In genomic region chr8:70684291-70684690, GRCm38 (mm10) we compare ENCODE assay signal across 12 mouse cellular contexts. TPM values are rescaled to one million over a fixed set of nuclear protein-coding genes. Genes with fewer than 3 reads are reported as not detected.
A peak's percentile ranks its signal among the peaks of the same experiment; 100 is the strongest.
DNase-seq lines count a peak whose midpoint lies in the region; ATAC-seq lines count a peak whose summit lies in the region.
"Had no signal": no experiment of that assay in that cellular context is flagged by ENCODE, and none has a peak within 500 bp of the region (broad histone marks: within the 10 kb centered on the region; RNA-seq: fewer than 3 reads in every experiment).

No protein-coding gene starts in this region.

- H3K9me3 ChIP-seq in embryonic facial prominence, embryonic 11.5 days (replicated peaks; ENCODE audit: control insufficient read depth, low read length): no peaks in the 10 kb centered on the region

- peak; percentile 79 for DNase-seq in layer of hippocampus, adult 11-12 months (ENCODE audit: low spot score)
- no peak for DNase-seq in layer of hippocampus, postnatal 14 days (ENCODE audit: low spot score in 2 of 2)
- DNase-seq in embryonic facial prominence, embryonic 11.5 days (ENCODE audit: low spot score): no peak
- peak; percentile 84 to 91 for DNase-seq in left cerebral cortex, adult 9 months (ENCODE audit: low spot score in 2 of 2)
- peak; percentile 75 for DNase-seq in right cerebral cortex, postnatal 14 days
- no peak for DNase-seq in kidney, adult 18-20 months
- DNase-seq in ovary, postnatal 14 days (ENCODE audit: low spot score): no peak
- DNase-seq in urinary bladder, postnatal 10 days (ENCODE audit: low spot score): no peak
- DNase-seq: kidney, postnatal 36 days; lung, adult 18-20 months had no signal

- H3K4me1 ChIP-seq in embryonic facial prominence, embryonic 11.5 days (ENCODE audit: control insufficient read depth, insufficient read depth, low read length): peaks cover 4% of the 10 kb centered on the region

- no peak overlapping the region for H3K4me3 ChIP-seq in embryonic facial prominence, embryonic 11.5 days (ENCODE audit: low read depth, low read length)
- H3K4me3 ChIP-seq: myocyte had no signal

- H3K27ac ChIP-seq in embryonic facial prominence, embryonic 11.5 days (replicated peaks; ENCODE audit: low read depth, low read length): no peak overlapping the region

- no peak overlapping the region for H3K9ac ChIP-seq in embryonic facial prominence, embryonic 11.5 days (replicated peaks; ENCODE audit: low read length)

- 45% methylated on average over 7 of the region's 7 CpGs for WGBS in embryonic facial prominence, embryonic 11.5 days

- no peak overlapping the region for H3K4me2 ChIP-seq in embryonic facial prominence, embryonic 11.5 days (ENCODE audit: low read depth, low read length)

- ATAC-seq in embryonic facial prominence, embryonic 11.5 days (replicated peaks; ENCODE audit: insufficient number of reproducible peaks, low FRiP score, low TSS enrichment, low read depth): peak; percentile 7; the same call in 1 of the 2 replicates

- no peaks in the 10 kb centered on the region for H3K27me3 ChIP-seq in embryonic facial prominence, embryonic 11.5 days (ENCODE audit: control insufficient read depth, insufficient read depth, low read length)

- H3K36me3 ChIP-seq in embryonic facial prominence, embryonic 11.5 days (replicated peaks; ENCODE audit: control insufficient read depth, insufficient read depth, low read depth, low read length): no peaks in the 10 kb centered on the region

RNA-seq across cellular contexts. Expression of gene Lsm4, which starts 11.2 kb away (rescaled TPM):
- total RNA-seq in layer of hippocampus, postnatal 14 days (2021): 10 to 100 TPM; 67.8 to 71.7 TPM
- polyA plus RNA-seq in embryonic facial prominence, embryonic 11.5 days (2014; fragmentation: Nextera tagmentation; extraction: Ambion mirVana): 323 and 334 TPM in 2 replicates

RNA-seq across cellular contexts. Expression of gene Jund, which starts 14.5 kb away (rescaled TPM):
- 100 to 1,000 TPM; 163 to 179 TPM for total RNA-seq in layer of hippocampus, postnatal 14 days (2021)
- 94.2 and 104 TPM in 2 replicates for polyA plus RNA-seq in embryonic facial prominence, embryonic 11.5 days (2014; fragmentation: Nextera tagmentation; extraction: Ambion mirVana)

RNA-seq across cellular contexts. Expression of gene Iqcn, which starts 19.0 kb away (rescaled TPM):
- under 1 TPM in 1 of 2 experiments, not detected in 1; 0.14 TPM for total RNA-seq in layer of hippocampus, postnatal 14 days (2021)
- not detected in 2 replicates for polyA plus RNA-seq in embryonic facial prominence, embryonic 11.5 days (2014; fragmentation: Nextera tagmentation; extraction: Ambion mirVana)

RNA-seq across cellular contexts. Expression of gene Pgpep1, which starts 24.1 kb away (rescaled TPM):
- total RNA-seq in layer of hippocampus, postnatal 14 days (2021): 10 to 100 TPM; 25.9 to 30.8 TPM
- 59.8 and 71.3 TPM in 2 replicates for polyA plus RNA-seq in embryonic facial prominence, embryonic 11.5 days (2014; fragmentation: Nextera tagmentation; extraction: Ambion mirVana)

RNA-seq across cellular contexts. Expression of gene Gm3336, which starts 34.1 kb away (rescaled TPM):
- not detected for total RNA-seq in layer of hippocampus, postnatal 14 days (2021)
- not detected in 2 replicates for polyA plus RNA-seq in embryonic facial prominence, embryonic 11.5 days (2014; fragmentation: Nextera tagmentation; extraction: Ambion mirVana)
- polyA plus RNA-seq: heart, embryonic 16.5 days had no signal

Comparison
In these comparisons a context has a peak if more than half of its experiments do, and no peak if none do; other contexts are left out.
1. DNase-seq: peak in layer of hippocampus, adult 11-12 months (single experiment), left cerebral cortex, adult 9 months (2 of 2) and right cerebral cortex, postnatal 14 days (single experiment); none in layer of hippocampus, postnatal 14 days (0 of 2), embryonic facial prominence, embryonic 11.5 days (single experiment), kidney, adult 18-20 months (single experiment), ovary, postnatal 14 days (single experiment) and urinary bladder, postnatal 10 days (single experiment).